Mouse (Mus musculus): ENCODE measurements around the gene Acadvl.
A peak's percentile ranks its signal among the peaks of the same experiment; 100 is the strongest.

Acadvl gene

DNA sequence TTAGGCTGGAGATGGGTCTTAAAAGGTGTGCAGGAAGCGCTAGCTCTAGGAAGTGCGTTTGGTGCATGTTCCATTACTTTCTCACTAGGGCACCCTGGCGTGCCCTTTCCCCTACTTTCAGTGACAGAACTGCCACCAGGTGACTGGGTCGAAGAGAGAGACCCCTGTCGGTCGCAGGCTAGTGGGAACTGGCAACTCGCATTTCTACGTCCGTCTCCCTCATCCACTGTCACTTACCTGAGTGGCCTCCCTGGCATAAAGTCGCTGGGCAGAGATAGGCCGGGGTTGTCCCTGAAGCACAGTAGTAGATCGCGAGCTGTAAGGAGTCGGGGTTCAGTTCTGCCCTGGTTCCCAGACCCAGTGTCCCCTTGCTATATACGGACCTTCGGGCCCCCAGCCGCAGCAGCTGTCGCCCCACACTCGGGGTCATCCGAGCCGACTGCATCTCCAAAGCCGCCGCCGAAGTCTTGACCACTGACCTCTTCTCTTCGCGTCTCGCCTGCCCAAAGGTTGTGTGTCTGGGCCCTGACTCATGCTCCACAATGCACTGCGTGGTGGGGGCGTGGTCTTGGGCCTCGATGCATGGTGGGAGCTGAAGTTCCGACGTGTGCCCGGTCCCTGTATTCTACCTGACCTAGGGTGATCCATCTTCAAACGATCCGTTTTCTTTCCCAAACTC lies at the start of gene Acadvl:
Acadvl (minus strand) TSS at position 532 of the 679 bp plus-strand sequence.
- peak; percentile 92 for DNase-seq

DNA sequence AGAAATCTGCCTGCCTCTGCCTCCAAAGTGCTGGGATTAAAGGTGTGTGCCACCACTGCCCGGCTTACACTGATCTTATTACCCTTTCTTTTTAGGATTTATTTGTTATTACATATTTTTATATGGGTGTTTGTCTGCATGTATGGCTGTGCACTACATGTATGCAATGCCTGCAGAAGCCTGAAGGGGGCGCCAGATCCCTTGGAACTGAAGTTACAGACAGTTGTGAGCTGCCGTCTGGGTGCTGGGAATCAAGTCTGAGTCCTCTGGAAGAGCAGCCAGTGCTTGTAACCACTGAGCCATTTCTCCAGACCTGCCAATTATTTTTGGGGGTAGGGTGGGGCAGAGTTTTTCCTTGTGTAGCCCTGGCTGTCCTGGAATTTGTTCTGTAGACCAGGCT lies 47.8 kb upstream of the Acadvl start:
- no peak for DNase-seq

DNA sequence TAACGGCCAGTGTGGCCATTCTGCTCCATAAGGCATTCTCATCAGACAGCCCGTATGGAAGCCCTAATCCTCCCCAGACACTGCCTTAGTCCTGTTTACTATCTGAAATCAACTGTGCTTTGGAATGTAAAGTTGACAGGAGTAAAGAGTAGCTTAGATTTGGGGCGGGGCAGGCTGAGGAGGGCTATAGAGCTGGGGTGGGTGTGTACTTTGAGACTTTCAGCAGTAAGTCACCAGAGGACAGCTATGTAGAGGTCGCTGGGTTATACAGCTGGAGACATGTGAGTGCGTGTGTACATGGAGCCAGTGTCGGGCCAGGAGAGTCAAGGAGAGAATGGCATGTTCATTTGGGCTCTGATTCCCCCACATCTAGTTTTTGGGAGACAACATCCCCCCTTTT lies 44.7 kb upstream of the Acadvl start:
- no peak for DNase-seq

DNA sequence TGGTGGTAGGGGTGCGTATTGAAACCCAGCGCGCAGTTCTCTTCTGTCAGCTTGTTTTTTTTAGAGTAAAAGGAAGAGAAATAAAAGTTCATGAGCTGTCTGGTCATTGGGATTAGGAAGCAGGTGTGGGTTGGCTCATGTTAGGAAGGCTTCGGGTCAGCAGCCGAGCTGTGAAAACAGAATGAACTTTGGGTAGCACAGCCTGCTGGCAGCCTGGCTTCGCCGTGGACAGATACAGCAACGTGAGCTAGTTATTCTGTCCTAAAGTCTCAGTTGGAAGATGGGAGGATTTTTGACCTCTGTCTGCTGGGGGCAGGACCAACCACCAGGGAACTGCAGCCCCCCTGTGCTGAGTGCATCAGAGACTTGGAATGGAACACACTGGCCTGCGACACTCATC lies 42.6 kb upstream of the Acadvl start:
- no peak for DNase-seq

DNA sequence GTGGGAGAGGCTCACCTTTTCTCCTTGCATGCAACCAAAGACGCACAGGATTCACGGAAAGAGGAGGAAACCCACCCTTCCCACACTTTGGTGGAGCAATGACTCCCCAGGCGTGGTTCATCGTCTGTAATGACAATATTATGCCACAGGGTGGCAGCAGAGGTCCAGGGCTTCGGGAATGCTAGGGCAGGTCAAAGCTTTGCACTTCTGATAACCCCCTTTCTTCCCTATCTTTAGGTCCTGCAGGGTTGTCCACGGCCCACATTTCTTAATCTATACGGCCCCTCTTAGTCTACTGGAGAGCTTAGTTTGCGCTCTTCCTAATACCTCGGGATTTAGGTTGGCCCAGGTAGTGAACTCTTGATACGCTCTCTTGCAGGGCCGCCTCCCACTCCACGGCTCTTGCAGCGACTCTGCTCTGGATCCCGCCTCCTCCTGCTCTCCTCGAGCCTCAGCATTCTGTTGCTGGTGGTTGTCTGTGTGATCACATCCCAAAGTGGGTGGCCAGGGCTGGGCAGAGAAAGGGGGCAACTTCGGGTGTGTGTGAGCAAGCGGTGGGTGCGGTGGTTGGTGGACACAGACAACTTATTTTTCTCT lies 40.5 kb upstream of the Acadvl start:
- DNase-seq = peak; percentile 68

DNA sequence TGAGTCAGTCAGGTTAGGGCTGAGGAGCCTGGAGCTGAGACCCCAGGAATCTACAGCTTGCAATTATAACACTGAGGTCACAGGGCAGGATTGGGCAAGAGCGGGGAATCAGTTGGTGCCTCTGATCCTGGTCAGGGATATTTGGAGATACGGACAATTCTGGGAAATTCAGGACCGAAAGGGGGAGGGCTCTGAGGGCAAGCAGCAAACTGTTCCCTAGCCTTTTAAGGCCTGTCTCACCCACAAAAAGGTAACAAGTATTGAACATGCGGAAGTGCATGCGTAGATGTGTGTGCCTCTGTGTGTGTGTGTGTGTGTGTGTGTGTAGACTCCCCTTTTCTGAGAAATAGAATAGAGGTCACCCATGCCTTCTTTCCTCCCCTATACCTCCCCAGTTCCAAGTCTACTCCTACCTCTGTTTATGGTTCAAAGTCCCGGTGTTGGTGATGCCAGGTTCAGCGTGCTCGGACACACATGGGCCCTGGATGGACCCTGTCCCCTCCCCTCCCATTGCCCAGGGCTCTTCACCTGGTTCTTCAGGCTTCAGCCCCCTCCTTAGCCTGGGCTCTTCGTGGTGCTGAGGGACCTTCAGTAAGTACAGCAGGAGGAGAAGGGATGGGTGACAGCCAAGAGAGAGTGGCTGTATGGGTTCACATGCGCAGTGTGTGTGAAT lies 38.8 kb upstream of the Acadvl start, which contains the start of gene Asgr1:
Asgr1 (plus strand) TSS at position 188 of the 673 bp plus-strand sequence.
- no peak for DNase-seq

DNA sequence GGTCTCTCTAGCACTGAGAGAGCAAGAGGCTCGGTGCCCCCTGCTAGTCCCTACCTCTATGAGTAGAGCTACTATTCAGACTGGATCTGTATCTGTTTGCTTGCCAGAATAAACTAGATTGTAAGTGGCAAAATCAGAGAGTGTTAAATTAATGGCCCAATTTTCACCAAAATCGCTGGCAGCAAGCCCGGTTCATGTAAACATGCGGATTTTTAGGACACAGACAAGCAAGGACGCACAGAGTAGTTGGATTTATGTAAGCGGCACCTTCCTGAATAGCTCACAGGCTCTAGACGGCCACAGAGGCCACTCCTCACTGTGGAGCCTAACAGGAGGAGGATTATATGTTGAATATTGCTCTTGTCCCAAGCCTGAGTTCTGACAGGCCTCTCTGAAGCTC lies 37.9 kb upstream of the Acadvl start:
- DNase-seq = peak; percentile 44

DNA sequence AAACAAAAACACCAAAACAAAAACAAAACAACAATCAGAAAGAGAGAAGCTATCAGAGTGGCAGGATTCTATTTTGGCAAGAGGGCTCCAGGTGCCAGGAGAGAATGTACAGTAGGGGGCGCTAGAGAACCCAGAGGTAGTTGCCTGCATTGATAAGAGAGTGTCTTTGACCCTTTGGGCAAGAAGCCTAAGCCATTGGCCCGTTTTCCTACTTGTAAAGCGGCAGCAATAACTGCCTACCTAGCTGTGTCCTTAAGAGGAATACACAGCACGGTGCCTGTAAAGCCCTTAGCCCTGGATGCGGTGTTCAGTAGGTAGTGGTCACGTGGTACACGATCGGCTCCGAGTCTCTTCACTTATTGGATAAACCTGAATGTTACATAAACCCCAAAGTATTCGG lies 34.6 kb upstream of the Acadvl start:
- DNase-seq = no peak

DNA sequence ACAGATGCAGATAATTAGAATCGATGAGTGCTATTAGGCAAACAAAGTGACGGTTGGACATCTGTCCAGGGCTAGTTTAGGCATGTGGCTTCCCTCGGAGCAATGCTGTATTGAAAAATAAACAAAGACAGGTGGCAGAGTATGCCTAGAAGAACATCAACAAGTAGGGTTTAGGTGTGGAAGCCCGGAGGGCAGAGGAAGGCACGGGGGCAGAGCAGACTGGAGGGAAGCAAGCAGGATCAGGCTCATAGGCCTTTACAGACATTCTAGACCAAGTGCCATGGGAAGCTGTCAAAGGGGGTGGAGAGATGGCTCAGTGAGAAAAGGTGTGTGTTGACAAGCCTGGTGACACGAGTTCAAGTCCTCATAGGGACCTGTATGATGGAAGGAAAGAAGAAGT lies 34.2 kb upstream of the Acadvl start:
- no peak for DNase-seq

DNA sequence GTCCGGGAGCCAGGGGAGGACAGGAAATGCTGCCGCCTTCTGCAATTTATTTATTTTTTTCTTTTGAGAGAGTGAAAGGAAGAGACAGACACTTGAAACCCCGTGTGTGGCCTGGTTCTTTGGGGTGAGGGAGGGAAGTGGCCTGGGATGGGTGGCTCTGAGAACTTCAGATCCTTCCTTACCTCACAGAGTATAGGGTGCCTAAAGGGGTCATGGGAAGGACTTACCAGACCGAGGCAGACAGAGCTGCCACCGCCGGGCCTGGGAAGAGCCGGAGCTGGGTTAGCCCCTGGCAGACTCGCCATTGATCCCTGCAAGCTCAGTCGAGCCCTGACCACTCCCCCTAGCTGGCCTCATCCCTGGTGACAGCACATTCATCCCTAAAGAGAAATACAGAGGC lies 30.2 kb upstream of the Acadvl start:
- DNase-seq = no peak

DNA sequence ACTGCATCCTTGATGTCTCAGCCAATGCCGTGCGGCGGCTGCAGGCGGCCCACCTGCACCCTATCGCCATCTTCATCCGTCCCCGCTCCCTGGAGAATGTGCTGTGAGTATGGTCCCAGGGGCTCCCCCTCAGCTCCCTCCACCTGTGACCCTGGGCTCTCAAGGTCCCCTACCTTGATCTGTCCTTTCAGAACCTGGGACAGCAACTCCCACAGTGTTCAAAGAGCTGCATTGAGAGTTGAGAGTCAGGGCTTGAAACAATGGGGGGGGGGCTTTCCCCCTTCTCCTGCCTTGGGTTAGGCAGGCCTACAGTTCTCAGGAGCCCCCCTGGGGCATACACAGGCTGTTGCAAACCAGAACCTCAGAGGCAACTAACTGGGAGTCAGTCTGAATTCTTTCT lies 28.5 kb upstream of the Acadvl start:
- DNase-seq = no peak

DNA sequence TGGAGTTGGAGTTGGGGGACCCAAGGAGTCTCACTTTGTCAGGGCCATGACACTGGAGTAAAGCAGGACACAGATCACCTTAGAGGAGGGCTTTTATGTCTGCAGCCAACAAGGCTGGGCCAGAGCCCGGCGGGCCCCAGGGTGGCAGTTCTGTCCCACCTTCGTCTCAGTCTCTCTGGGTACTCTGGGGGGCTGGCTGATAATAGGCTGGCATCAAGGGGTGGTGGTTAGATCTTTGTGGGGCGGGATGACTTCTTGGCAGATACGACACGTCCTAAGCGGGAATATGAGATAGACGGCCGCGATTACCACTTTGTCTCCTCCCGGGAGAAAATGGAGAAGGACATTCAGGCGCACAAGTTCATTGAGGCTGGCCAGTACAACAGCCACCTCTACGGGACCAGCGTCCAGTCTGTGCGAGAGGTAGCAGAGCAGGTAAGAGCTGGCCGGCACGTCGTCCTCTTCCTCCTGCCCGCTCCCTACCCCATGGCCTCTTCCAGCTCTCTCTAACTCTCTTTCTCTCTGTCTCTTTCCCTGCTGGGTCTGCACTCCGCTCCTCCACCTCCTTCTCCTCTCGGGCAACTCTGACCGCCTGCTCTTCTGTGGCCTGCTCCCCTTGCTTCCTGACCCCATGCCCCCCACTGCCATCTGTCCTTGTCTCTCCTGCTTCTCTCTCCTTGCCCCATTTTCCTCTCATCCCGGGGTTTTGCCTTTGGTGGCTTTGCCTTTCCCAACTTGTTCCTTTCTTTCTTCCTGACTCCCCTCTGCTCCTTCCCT lies 27.3 kb upstream of the Acadvl start:
- peak; percentile 58 for DNase-seq

DNA sequence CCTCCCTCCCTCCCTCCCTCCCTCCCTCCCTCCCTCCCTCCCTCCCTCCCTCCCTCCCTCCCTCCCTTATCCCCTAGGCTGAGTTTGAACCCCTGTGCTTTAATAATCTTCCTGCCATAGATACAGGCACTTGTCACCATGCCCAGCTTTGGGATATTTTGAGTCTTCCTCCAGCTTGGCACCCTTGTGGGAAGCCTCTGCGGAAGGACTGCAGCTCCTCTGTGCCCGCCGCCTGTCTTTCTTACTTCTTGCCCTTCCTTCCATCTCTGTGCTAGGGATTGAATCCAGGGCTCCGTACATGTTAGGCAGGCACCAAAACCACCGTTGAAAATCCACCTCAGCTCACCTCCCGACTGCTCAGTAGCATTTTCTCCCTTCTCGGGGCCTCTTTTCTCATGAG lies 25.0 kb upstream of the Acadvl start:
- DNase-seq = peak; percentile 35

DNA sequence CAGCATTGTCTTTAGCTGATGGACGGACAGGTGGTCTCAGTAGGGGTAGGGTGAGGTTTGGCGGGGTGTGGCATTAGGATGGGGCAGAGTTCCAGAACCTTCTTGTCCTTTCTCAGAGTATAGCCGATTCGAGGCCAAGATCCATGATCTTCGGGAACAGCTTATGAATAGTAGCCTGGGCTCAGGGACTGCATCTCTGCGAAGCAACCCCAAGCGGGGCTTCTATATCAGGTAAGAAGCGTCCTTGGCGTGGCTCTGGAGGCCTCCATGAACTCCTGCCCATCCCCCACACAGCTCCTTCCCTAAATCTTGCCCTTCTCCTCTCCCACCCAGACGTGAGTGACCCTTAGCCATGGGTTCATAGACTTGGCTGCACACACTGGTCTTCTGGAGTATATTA lies 24.4 kb upstream of the Acadvl start:
- DNase-seq = peak; percentile 30

DNA sequence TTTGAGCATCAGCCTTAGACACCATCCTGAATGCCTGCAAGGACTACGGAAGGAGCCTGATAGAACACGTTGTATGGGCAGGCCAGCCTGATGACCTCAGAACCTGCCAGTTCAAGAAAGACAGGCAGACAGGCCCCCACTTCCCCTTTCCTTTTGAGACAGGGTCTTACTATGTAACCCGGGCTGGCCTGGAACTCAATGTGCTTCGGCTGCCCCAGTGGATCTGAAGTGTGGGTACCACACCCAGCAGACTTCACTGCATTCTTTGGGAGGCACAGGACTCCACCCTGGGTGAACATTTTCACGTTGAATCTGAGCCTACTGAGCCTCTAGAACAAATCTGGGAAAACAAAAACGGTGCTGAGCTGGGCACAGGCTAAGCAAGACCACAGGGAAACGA lies 23.0 kb upstream of the Acadvl start:
- DNase-seq = no peak

DNA sequence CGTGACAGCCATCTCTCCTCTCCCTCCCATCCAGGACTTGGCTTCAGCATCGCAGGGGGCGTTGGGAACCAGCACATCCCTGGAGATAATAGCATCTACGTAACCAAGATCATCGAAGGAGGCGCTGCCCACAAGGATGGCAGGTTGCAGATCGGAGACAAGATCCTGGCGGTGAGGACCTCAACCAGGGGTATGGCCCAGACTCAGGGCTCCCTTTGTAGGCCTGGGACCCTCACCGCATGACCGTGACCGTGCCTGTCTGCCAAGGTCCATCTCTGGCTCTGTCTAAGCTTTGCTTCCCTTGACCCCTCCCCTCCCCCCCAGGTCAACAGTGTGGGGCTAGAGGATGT lies 16.1 kb upstream of the Acadvl start:
- peak; percentile 47 for DNase-seq

DNA sequence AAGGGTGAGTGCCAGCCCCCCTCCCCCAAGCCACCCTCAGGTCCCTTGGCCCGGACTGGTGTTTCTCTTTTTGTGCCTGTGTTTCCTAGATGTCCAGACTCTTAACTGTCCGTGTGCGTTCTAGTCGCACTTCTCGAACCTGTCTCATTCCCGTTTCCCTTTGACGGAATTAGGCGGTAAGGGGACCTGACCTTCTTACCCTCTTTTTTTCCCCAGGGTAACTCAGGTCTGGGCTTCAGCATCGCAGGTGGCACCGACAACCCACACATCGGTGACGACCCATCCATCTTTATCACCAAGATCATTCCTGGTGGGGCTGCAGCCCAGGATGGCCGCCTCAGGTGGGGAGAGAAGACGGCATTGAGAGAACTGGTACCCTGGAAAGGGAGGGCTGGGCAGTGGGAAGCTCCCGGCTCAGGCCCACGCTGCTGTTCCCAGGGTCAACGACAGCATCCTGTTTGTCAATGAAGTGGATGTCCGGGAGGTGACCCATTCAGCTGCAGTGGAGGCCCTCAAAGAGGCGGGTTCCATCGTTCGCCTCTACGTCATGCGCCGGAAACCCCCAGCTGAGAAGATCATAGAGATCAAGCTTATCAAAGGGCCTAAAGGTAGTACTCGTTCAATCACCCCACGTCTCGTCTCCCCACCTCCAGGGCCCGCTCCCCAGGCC lies 15.6 kb upstream of the Acadvl start:
- DNase-seq = no peak

DNA sequence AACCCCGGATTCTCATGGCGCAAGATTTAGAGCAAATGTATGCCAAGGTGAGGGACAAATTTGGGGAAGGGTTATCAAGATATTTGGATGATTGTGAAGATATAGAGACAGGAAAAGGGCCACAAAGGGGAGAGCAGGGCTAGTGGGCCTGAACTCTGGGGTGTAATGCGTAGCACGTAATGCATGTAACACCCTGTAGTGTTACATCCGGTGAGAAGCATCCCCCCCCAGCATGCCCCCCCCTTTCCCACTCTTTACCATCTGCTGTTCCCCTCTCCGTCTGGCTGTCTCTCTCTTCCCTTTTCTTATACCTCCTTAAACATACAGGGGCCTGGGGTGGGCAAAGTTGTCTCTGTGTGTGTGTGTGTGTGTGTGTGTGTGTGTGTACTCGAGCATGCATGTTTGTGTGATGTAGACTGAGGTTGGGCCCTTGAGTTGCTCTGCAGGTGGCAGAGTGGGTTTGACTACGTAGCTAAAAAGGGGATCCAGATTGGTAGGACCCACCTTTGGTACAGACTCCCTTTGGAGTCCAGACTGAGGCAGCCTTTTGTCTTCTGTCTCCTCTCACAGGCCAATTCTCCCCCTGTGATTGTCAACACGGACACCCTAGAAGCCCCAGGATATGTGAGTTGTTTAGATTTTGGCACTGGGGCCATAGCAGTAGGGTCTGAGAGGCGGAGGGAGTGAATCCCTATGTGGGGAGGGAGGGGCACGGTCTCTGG lies 14.8 kb upstream of the Acadvl start:
- no peak for DNase-seq

DNA sequence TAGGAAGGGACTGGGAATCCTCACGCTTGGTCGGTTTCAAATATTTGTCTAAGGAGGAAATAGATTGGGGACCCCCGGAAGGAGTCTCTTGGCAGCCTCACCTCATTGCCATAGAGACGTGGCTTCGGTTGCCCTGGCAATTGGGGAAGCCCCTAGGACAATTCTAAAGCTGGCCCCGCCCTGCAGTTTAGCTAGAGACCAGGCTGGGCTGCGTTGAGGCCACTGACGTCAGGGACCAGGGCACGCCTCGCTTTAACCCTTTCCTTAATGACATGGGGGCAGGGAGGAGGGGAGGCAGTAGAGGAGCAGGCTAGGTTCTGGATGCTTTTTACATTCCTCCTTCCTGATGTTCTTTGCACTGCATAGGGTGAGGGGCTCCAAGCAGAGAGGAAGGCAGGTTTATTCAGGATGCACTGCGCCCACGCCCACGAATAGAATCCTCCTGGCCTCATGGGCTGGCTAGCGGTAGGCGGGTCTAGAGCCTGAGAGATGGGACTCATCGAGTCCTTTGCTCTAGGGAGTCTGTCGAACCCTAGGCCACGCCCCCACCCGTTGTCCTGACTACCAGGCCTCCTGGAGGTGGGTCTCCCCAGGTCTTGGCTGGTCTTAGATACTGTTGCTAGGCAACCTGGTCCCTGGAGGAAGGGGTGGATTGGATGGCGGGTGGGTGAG lies 14.1 kb upstream of the Acadvl start:
- peak; percentile 83 for DNase-seq

DNA sequence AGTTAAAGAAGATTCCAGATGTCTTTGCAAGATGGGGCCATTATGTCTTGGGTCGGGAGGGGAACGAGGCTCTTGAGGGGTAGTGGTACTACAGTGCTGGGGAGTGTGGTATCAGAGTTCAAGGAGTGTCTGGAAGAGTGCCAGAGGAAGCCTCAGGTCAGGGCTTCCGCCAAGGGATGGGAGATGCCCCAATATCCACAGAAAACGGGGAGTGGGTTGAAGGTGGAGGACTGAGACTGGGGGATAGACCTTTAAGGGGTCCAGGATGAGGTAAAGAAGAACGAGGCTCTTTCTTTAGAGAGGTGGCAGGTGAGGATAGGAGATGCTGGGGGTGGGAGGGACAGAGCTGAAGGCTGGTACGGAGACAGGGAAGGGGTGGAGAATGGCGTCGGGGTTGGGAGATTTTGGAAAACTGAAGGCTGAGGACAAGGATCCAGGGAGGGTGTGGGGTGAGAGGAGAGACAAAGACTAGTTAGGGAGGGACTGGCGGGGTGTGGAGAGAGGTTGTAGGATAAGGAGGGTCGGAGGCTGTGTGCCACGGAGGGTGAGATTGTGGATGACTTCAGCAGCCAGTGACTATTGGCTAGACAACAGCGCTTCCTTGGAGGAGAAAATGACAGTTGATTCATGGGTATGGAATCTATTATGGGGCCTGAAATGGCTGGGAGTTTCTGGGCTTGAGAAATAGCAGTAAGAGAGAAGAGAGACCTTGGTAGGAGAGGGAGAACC lies 13.4 kb upstream of the Acadvl start:
- DNase-seq = peak; percentile 63

DNA sequence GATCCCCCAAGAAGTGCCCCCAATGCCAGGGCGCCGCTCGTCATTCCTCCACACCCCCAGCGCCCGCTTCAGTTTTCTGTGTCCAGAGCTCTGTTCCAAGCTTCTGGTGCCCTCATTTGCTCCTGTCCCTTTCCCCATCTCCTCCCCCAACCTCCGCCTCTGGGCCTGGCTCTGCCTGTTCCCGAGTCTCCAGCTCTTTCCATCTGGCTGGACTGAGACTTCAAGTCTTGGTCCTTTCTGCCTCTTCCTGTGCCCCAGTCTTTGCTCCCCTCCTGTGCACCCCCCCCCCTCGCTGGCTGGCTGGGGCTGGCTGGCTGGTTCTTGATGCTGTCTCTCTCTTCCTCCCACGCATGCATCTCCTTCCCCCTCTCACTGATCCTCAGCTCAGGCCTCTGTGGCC lies 12.2 kb upstream of the Acadvl start:
- peak; percentile 84 for DNase-seq
